Mouse (Mus musculus) layer of hippocampus, adult 18-20 months (tissue): ENCODE results near the gene Sept5. TPM values are rescaled to one million over a fixed set of nuclear protein-coding genes. Genes with fewer than 3 reads are reported as not detected.

ENCODE experiments used
- DNase-seq, 2 experiments: peaks; one replicate each; pipeline ENCODE4 v3.0.0; 2022; ENCODE audit warnings: low spot score in 2 of 2
- total RNA-seq, 2 experiments: library from RNA; stranded (reverse); gene quantifications; 2 replicates each; pipeline ENCODE4 v1.2.3; 2021

The Sept5 gene
- total RNA-seq, 2 experiments from 2014 or later, result 549 to 589 TPM

DNA sequence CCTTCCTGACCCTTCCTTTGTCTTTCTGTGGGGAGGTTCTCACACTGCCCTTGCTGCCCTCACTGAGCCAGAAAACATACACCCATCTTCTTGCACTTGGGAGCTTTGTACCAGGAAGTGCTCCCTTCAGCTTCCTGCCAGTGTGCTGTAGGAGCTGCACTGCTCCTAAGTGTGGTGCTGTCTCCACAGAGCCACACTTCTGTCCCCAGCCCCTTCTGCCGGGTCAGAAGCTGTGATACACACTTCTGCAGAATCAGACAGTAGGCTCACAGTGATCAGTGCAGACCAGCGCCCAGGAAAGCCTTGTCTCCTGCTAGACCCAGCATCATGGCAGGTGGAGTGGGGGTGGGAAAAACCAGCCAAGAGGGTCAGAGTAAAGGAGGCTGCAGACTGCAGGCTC is 3.1 kb upstream of the Sept5 start:
- DNase-seq, result no peak

- peak in 1 of 2 experiments; percentile 39 for DNase-seq
Observed at GRCm38 (mm10) chr16:18632059-18632458, 2.3 kb upstream of the Sept5 start.

DNA sequence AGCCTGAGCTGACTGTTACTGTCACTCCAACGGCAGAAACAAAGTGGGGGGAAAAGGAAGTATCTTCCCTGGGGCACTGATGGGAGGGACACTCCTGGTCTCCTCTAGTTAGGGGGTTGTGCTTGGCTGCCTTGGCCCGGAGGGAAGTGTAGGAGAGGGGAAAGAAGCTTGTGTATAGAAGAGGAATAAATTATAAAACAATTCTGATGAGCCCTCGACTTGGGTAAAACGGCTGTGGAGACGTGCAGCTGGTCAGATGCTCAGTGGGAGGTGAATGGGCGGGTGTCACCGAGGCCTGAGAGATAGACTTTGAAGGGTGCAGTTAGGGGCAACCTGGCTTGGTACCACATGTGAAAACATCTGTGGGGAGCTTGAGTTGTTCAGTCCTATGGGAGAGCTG is 1.4 kb upstream of the Sept5 start:
- DNase-seq, result no peak

GRCm38 (mm10) chr16:18630291-18630690 is 537 bp upstream of the Sept5 start:
- no peak for DNase-seq

DNA sequence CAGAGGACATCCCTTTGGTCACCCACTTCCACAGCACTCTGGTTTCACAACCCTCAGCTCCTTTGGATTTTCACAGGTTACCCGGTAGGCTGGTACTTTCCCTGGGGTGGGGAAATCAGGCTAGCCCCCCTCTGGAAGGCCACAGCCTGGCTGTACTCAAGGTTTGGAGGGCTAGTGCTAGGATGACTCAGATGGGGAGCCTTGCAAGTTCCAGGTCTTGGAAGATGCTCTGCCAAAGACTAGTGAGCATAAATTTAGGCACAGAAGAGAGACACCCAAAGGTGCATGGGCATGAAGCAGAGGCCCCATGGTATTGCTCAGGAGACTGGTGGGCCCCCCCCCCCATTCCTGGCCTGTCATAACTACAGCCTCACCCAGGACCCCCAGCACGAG is 810 bp downstream of the Sept5 start:
- no peak for DNase-seq

DNA sequence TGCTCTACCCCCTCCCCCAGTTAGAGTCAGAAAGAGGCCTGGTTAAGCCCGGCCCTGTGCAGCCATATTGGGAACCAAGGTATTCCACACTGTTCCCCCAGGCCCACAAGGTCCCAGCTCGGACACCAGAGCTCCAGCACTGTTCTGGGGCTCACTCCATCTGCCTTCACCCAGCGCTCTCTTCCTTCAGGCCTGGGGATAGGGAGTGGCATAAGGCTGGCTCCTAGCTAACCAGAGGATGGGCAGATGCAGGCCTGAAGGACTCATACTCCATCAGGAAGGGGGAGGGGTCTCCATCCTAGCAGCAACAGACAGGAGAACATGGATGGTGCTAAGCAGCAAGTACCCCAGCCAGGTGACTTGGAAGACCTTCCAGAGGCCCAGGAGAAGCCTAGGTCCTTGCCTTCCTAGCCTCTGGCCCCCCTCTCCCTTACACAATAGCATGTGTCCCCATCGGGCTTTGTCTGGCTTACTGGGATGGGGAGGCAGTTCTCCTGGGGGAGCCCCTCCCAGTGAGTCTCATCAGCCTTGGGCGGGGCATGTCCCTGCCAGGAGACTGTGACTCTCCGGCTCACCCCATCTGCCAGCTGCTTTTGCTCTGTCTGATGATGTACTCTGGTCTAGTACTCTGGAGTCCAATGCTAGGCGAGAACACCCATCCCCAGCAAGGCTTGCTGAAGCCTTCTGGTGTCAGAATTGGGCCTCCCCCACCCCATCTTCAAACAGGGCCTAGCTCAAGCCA is 1.4 kb downstream of the Sept5 start:
- peak in 1 of 2 experiments; percentile 44 for DNase-seq

DNA sequence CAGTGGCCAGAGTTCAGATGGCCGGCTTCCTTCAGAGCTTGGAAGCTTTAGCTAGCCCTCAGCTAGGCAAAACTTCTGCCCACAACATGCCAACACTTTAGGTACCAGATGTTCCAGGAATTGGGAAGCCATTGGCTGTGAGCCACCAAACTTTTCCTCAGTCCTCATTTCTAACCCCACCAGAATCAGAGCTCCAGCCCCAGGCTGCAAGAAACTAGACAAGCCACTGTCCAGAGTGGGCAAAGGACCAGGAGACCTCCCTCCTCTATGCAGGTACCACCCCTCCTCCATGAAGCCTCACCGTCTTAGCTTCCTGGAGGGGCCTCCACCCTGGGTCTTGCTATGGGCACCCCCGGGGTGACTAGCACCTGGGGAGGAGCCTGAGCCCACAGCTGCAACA is 2.6 kb downstream of the Sept5 start:
- peak in 1 of 2 experiments; percentile 21 for DNase-seq

- peak; percentile 80 to 92 for DNase-seq
Observed at GRCm38 (mm10) chr16:18626376-18626878, 3.3 kb downstream of the Sept5 start, which contains the start of gene Gm49601. Gene Gm49601 (minus strand): TSS chr16:18626427.

DNA sequence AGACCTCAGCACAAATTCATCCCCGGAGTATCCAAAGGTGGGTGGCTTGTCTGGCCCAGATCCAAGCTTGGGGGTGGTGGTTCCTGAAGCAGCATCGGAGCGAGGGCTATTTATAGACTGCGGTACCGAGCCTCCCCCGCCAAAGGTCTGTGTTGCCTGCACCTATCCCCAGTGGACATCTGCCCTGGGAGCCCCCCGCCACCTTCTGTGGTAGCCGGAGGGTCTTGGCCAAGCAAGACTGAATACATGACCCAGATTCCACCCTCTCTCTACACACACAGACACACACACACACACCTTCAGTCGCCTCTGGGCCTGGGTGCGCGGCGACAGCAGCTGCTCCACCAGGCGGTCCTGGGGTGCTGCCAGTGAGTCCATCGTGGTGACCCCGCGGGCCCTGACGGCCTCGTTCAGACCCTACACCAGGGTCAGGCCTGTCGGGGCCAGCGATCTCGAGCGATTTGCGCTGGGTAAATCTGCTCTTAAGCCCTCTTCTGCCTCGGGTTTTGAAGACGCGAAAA is 3.9 kb downstream of the Sept5 start:
- peak in 1 of 2 experiments; percentile 81 for DNase-seq

DNA sequence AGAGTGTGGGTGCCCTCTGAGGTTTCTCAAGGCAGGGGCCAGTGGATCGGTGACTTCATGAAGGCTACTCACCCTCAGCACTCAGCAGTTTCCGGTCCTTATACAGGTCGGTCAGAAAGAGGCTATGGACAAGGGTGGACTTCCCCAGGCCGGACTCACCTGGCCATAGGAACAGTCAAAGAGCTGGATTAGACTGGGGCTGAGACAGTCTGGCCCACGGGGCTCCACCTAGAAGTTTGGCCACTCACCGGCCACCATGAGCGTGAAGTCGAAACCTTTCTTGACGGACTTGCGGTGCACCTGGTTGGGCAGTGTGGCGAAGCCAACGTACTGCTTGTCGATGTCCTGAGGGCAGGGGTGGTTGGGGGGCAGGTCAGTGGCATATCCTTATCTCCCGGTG is 4.7 kb downstream of the Sept5 start:
- DNase-seq, result peak in 1 of 2 experiments; percentile 20

DNA sequence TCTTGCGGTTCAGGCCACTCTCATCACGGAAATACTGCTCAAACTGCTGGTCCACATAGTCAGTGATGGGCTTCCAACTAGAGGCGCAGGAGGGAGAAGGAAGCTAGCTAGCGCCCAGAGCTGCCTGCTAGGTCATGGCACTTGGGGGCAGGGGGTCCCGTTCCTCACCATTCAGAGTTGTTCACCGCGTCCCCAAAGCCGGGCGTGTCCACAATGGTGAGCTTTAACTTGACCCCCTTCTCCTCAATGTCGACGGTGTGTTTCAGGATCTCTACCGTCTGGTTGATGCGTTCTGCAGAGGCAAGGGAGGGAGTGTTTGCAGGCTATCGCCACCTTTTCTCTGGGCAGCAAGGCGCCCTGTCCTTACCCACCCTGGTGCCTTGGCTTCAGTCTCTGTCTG is 5.1 kb downstream of the Sept5 start:
- no peak for DNase-seq

DNA sequence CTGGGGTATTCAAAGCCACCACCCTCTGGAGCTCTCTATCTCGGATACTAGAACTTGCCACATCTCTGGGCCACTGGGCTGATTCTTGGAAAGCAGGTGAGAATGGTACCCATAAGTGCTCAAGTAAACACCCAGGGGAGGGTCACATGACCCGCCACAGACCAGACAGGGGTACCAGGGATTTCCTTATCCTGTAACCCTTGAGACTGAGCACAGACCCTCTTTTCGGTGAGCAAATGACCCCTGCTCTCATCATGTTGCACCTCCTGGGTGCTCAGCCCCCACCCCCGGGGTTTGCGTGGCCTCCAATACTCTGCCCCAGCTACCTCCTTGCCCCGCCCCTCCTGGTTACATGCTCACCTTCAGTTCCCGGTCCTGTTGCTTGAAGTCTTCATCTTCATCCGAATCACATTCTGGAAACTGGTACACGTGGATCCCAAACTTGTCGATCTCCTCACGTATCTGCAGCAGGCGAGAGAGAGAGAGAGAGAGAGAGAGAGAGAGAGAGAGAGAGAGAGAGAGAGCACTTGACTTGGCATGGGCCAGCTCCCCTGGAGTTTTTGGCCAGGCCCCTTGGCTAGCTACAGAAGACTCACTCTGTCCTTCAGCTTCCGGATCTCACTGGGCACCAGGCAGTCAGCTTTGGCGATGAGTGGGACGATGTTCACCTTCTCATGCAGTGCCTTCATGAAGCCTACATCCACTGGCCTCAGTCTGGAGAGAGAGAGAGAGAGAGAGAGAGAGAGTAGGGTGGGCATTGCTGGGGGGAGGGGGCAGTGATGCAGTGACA is 5.8 kb downstream of the Sept5 start:
- peak in 1 of 2 experiments; percentile 35 for DNase-seq

- peak in 1 of 2 experiments; percentile 31 for DNase-seq
Observed at GRCm38 (mm10) chr16:18622916-18623750, 6.6 kb downstream of the Sept5 start.

DNA sequence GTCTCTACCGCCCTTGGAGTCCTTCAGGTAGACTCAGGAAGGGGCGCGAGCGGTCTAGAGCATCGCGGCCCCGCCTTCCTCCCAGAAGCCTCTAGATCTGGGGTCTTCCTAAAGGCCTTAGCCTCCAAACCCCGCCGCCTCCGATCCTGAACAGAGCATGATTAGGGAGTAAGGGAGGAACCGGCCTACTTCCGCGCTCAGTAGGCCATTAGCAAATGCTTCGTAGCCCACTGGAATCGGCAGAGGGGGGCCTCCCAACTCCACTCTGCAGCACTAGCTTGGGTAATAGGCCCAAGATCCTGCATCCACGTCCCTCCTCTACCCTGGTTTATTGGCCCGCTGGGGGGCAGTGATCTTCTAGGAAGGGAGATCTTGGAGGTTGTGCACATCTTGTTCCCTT is 7.7 kb downstream of the Sept5 start, which contains the start of gene Gp1bb:
Gene Gp1bb, minus strand, starts transcription at position 385 of the 400 bp plus-strand sequence.
- peak in 1 of 2 experiments; percentile 14 for DNase-seq

DNA sequence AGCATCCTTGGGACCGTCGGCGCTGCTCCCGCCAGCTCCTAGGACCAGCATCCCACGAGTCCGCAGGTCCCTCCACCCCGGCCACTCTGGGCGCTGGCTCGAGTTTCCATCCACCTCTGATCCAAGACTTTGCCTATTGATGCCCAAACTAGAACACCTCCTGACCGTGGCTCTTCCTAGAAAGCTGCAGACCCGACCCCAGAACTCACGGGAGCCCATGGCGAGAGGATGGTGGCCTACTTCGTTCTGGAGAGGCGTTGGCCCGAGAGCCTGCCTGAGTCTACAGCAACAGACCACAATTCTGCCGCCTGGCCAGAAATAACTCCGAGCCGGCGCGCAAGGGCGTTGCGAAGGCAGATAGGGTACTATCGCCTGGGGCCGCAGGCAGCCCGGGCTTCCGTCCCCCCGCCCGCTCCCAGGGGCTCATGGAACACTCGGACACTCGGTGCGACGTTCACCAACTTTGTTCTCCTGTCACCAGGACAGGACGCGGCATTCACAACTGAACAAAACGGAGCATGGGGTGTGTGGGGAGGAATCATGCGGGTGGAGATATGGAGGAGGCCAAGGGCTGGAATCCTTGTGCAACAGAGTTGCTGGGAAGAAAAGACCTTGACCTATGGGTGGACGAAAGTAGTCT is 8.3 kb downstream of the Sept5 start:
- peak in 1 of 2 experiments; percentile 44 for DNase-seq

DNA sequence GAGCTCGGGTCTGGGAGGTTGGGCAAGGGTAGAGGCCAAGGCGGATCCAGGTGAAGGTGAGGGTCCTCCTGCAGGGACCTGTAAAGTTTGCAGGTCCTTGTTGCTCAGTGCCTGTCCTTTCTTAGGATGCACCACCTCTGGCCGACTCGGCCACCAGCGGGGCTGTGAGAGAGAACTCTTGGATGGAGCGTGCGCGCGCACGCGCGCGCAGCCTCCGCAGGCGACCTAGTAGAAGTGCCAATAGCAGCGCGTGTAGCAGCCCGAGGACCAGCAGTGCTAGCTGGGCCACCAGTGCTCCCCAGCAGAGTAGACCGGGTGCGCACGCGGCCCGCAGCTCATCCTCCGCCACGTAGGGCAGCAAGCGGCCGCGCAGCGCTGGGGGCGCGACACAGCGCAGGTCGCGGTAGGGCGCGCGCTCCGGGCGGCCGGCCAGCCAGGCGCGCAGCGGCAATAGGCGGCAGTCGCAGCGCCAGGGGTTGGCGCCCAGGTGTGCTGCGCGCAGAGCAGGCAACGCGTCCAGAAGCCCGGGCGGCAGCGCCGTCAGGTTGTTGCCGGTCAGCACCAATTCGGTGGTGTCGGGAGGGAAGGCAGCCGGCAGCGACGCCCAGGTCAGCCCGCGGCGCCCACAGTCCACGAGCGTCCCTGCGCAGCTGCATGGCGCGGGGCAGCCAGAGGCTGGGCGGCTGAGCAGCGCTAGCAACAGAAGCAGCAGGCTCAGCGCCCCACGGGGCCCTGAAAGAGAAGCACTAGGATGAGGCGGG is 9.0 kb downstream of the Sept5 start:
- peak in 1 of 2 experiments; percentile 58 for DNase-seq

- peak in 1 of 2 experiments; percentile 44 for DNase-seq
Observed at GRCm38 (mm10) chr16:18620201-18620600, 9.6 kb downstream of the Sept5 start.

DNA sequence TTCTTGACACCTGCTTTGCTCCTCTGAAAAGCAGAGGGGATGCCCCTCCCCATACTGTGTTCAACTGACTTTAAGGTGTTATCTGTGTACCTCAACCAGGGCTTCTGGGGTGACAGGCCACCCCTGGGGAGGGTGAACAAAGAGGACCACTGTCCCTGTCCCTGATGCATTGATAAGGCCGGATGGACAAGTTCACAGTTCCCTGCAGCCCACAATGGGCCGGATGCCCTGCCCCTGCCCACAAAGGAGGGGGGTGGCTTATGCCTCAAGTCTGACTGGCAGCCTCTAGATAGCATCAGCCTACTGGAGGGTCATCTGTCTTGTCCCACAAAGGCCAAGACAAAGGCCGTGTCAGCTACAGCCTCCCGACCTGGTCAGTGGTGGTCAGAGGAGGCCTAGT is 10.6 kb downstream of the Sept5 start:
- no peak for DNase-seq

DNA sequence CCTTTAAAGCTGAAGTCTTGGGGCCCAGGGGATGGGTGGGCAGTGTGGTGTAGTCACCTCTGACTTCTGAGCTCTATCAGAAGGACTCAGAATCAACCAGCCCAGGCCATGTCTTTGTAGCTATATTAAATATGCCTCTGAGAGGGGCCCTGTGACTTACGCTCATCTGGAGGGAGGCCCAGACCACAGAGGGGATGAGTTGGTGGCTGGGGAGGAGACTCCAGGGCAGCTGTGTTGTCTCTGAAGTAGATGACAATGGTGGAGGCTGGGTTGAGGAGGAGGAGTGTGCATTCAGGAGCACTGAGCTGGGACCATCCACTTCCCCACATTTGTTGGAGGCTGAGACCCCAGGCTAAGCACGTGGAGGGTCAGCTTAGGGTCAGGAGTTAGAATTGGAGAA is 11.5 kb downstream of the Sept5 start:
- no peak for DNase-seq
